Mouse (Mus musculus) stomach, postnatal 0 days (tissue): ENCODE measurements at regions not wholly inside any gene's neighbourhood (a gene's known extent, or its start where the extent isn't known, plus 50 kb on each side); places are given as distances from the start of the nearest gene placed in this dataset.

Experiments used
- ATAC-seq: fragments of 200-750 bp; cut with Nextera tagmentation; 2 replicates; pipeline ENCODE4 v1.8.0; 2017; ENCODE audit not compliant: low FRiP score, low TSS enrichment
- DNase-seq: peaks from one replicate; pipeline ENCODE4 v3.0.0-alpha.2; 2016; ENCODE audit warnings: low spot score
- H3K27ac ChIP-seq: fragments of 300-500 bp; sonication (generic); replicated peaks from 2 replicates; pipeline ENCODE4 v1.5.1; 2014; ENCODE audit warnings: mild to moderate bottlenecking, control low read depth
- H3K27me3 ChIP-seq: fragments of 300-500 bp; sonication (generic); 2 replicates; pipeline ENCODE4 v1.6.1; 2014; ENCODE audit warnings: low read length; ENCODE audit not compliant: control insufficient read depth, insufficient read depth
- H3K36me3 ChIP-seq: fragments of 300-500 bp; sonication (generic); 2 replicates; pipeline ENCODE4 v1.6.1; 2014; ENCODE audit warnings: low read length, mixed read lengths; ENCODE audit not compliant: control insufficient read depth, insufficient read depth
- H3K4me1 ChIP-seq: fragments of 300-500 bp; sonication (generic); replicated peaks from 2 replicates; pipeline ENCODE4 v1.6.1; 2014; ENCODE audit warnings: antibody characterized with exemption; ENCODE audit not compliant: control insufficient read depth, insufficient read depth
- H3K4me2 ChIP-seq: fragments of 300-500 bp; sonication (generic); replicated peaks from 2 replicates; pipeline ENCODE4 v1.6.1; 2014; ENCODE audit warnings: low read depth, mild to moderate bottlenecking, control low read depth, moderate library complexity
- H3K4me3 ChIP-seq: fragments of 300-500 bp; sonication (generic); 2 replicates; pipeline ENCODE4 v1.5.1; 2014; ENCODE audit warnings: low read depth, low read length, control low read depth
- H3K9ac ChIP-seq: fragments of 300-500 bp; sonication (generic); 2 replicates; pipeline ENCODE4 v1.6.1; 2014; ENCODE audit warnings: mild to moderate bottlenecking, low read length, control low read depth, mixed read lengths
- H3K9me3 ChIP-seq: fragments of 300-500 bp; sonication (generic); 2 replicates; pipeline ENCODE4 v1.6.1; 2016; ENCODE audit warnings: low read length; ENCODE audit not compliant: control insufficient read depth
- CTCF ChIP-seq: IDR thresholded peaks from 2 replicates; pipeline ENCODE4 v1.5.1; 2016; ENCODE audit warnings: antibody characterized with exemption, low read depth, mild to moderate bottlenecking, moderate library complexity
- EP300 ChIP-seq: optimal IDR thresholded peaks from 2 replicates; pipeline ENCODE3; 2016; ENCODE audit warnings: antibody characterized with exemption
- WGBS: fragments of 180-500 bp; shearing (Covaris S2); extraction: QIAGEN DNeasy Blood & Tissue Kit; methylation state at CpG from one replicate; pipeline ENCODE4 v1.1.7; 2014; 5-methylcytosine and 5-hydroxymethylcytosine counted together

DNA sequence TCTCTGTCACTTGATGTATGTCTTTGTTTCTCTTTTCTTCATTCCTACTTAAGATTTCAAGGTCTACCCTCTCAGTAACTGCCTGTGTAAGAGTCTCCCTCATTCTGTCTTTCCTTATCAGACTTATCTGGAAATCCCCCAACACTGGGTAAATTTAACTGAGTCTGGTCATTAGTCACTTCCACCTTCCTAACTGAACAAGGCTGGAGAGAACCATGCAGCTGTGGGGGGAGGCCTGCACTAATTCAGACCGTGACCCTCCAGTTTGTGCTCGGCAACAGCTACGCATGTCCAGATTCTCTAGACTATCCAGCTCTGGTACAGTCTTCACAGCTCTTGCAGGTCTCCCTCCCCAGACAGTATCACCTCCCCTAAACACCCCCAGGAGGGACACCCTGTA lies 103.3 kb downstream of the Prox1 start:
- ATAC-seq (no peak), DNase-seq (no peak)
- H3K36me3 ChIP-seq = no peaks in the 10 kb centered on the region

DNA sequence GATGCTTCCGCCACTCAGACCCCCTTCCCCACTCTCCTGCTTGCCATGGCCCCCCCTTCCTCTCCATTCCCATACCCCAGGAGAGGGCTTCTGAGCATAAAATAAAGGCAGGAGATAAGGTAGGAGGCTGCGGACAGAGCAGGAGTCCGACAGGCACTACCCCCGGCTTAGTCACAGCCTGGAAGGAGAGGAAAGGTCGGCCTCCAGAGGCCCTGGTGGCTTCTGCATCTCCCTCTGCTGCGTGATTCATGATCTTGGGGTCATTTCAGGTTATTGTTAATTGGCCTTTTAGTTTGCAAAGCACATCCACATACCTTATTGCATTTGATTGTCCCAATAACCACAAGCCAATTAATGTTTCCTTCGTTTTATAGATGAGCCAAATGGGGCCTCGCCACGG lies 104.1 kb downstream of the Prox1 start:
- Histone ChIP-seq H3K27ac (no peak overlapping the region), H3K9ac (no peak overlapping the region), H3K4me3 (no peak overlapping the region), H3K4me2 (no peak overlapping the region), H3K9me3 (no peaks in the 10 kb centered on the region), H3K4me1 (no peaks in the 10 kb centered on the region), H3K36me3 (no peaks in the 10 kb centered on the region), H3K27me3 (no peaks in the 10 kb centered on the region)
- TF ChIP-seq CTCF (no peak), EP300 (no peak)
- 61% methylated on average over 9 of the region's 9 CpGs for WGBS
- DNase-seq = no peak
- ATAC-seq = peak; percentile 42; the same call in 1 of the 2 replicates

More for the DNA sequence above, 103.3 kb downstream of the Prox1 start:
- Histone ChIP-seq H3K4me1 (no peaks in the 10 kb centered on the region), H3K27ac (no peak overlapping the region), H3K9me3 (no peaks in the 10 kb centered on the region), H3K4me3 (no peak overlapping the region), H3K27me3 (no peaks in the 10 kb centered on the region), H3K9ac (no peak overlapping the region), H3K4me2 (no peak overlapping the region)
- TF ChIP-seq CTCF = no peak
- 67% methylated on average over 3 of the region's 3 CpGs for WGBS

DNA sequence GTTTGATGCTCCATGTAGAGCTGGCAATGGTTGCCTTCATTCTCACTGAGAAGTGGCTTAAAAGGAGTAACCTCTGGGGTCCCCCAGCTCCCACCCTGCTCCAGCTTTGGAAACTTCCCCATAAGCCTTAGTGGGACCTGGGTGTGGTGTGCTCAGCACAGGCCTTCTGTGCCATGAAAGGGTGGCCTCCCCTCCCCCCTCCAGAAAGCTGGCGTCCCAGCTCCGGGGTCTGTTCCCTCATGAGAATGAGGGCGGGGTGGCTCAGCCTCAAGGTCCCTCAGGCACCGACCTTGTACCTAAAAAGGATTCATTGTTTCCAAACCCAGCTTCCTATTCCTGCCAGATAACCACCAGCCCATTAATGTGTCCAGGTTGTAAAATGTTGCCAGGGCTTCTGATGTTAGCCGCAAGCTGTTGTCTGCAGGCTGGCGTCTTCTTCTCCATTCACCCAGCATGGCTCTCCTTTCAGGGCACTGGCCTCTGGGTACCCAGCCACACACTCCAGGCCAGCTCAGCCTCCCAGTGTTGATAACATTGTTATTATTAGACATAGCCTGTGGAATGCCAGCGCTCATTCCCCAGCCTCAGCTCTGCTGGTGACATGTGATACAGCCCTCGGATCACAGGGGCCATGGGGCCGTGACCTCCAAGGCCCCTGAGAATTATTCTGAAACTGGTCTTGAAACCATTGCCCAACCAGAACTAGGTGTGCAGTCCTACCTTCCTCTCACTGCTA lies 108.8 kb downstream of the Prox1 start:
- no peak; the same call in 1 of the 2 replicates for ATAC-seq
- 51% methylated on average over 9 of the region's 9 CpGs for WGBS
- no peaks in the 10 kb centered on the region for H3K4me1 ChIP-seq

GRCm38 (mm10) chr1:190059025-190059424 lies 111.5 kb downstream of the Prox1 start:
- no peaks in the 10 kb centered on the region for H3K27me3 ChIP-seq
- no peaks in the 10 kb centered on the region for H3K36me3 ChIP-seq
- H3K4me3 ChIP-seq = no peak overlapping the region
- ATAC-seq = peak; percentile 56; the same call in 1 of the 2 replicates
- 28% methylated on average over 3 of the region's 3 CpGs for WGBS
- H3K9me3 ChIP-seq = no peaks in the 10 kb centered on the region
- no peak overlapping the region for H3K27ac ChIP-seq
- H3K4me1 ChIP-seq = no peaks in the 10 kb centered on the region
- H3K9ac ChIP-seq = no peak overlapping the region
- no peak for DNase-seq
- H3K4me2 ChIP-seq = no peak overlapping the region
- no peak for TF ChIP-seq EP300
- TF ChIP-seq CTCF = no peak

More for the DNA sequence above, 108.8 kb downstream of the Prox1 start:
- Histone ChIP-seq H3K36me3 (no peaks in the 10 kb centered on the region), H3K4me3 (no peak overlapping the region), H3K27ac (no peak overlapping the region), H3K9ac (no peak overlapping the region), H3K27me3 (no peaks in the 10 kb centered on the region), H3K4me2 (no peak overlapping the region), H3K9me3 (no peaks in the 10 kb centered on the region)
- no peak for DNase-seq
- TF ChIP-seq EP300 (no peak), CTCF (no peak)

DNA sequence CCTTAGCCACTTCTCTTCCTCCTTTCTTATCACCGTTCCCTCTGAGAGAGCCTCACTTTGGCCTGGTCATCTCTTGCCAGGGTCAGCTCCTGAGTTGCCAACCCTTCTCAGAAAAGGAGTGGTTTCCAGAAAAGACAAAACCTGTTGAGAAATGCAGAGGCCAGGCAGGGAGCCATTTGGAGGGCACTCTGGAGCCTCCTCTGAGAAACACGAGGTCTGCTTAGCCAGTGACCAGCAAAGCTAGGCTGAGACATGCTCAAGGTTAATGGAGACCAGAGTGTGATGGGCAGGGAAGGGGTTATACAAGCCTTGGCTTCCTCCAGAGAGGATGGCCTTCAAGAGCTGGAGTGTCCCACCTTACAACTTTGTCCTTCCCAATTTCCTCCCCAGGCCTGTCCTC lies 113.6 kb downstream of the Prox1 start:
- Histone ChIP-seq H3K27ac (no peak overlapping the region), H3K36me3 (no peaks in the 10 kb centered on the region), H3K4me2 (no peak overlapping the region), H3K9me3 (no peaks in the 10 kb centered on the region), H3K27me3 (no peaks in the 10 kb centered on the region), H3K9ac (no peak overlapping the region), H3K4me1 (no peaks in the 10 kb centered on the region), H3K4me3 (no peak overlapping the region)
- WGBS = 72% methylated on average over 2 of the region's 2 CpGs
- TF ChIP-seq EP300 (no peak), CTCF (no peak)
- DNase-seq (no peak), ATAC-seq (no peak)

DNA sequence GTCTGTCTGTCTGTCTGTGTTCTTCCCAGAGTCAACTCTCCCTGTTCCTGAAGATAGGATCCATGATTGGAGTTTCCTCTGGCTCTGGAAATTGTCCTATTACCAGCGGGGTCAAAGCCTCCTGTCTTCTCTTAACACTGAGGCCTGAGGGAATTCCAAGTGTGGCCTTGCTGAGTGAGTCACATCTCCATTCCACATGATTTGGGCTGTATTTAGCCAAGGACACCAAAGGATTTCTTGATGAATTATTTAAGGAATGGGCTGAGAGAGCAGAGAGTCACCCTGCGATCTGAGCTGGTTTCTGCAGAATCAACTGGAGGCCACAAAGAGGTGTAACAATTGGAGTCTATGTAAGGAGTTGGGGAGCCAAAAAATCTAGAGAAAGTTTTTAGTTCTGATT lies 118.6 kb downstream of the Prox1 start:
- no peaks in the 10 kb centered on the region for H3K9me3 ChIP-seq
- H3K27ac ChIP-seq = no peak overlapping the region
- no peak overlapping the region for H3K4me2 ChIP-seq
- ATAC-seq = no peak
- no peak for DNase-seq
- 86% methylated on average over 2 of the region's 2 CpGs for WGBS
- H3K9ac ChIP-seq = no peak overlapping the region
- H3K4me3 ChIP-seq = no peak overlapping the region
- H3K4me1 ChIP-seq = no peaks in the 10 kb centered on the region
- H3K36me3 ChIP-seq = no peaks in the 10 kb centered on the region
- no peak for TF ChIP-seq EP300
- no peak for TF ChIP-seq CTCF
- no peaks in the 10 kb centered on the region for H3K27me3 ChIP-seq
